Mouse (Mus musculus): ENCODE results near the gene Abi3. TPM values are rescaled to one million over a fixed set of nuclear protein-coding genes. Genes with fewer than 3 reads are reported as not detected.
A peak's percentile ranks its signal among the peaks of the same experiment; 100 is the strongest.

Abi3 gene
- total and polyA plus RNA-seq, 3 experiments: 24.4 to 74.5 (median 31.4) TPM

DNA sequence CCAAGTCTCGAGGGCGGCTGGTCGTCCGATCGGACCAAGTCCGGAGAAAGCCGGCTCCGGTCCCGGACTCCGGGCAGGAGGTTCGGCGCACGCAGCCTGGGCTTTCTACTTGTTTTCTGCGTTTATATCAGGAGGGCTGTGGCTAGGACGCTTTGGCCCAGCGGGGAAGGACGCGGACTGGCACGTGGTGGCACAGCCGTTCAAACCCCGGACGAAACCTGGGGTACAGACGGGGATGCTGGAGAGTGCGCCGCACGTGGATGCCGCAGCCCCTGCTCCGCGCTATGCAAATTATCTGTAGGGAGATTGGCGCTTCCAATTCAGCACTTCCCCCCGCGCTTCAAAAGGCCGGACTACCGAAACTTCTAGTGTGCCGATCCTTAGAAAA is 17.2 kb upstream of the Abi3 start (continued):
- peak; percentile 86; the same call in 1 of the 2 replicates for TF ChIP-seq UBTF (IDR thresholded peaks at IDR 0.05; ENCODE audit: low read depth, low read length)
- peak; percentile 62 for TF ChIP-seq ETS1 (conservative IDR thresholded peaks at IDR 0.05; ENCODE audit: low read depth, low read length)
- TF ChIP-seq HCFC1 (IDR thresholded peaks at IDR 0.05; ENCODE audit: low read depth, low read length): no peak; the same call in 1 of the 2 replicates
- peak; percentile 99 for TF ChIP-seq MYC (IDR thresholded peaks at IDR 0.05; ENCODE audit: low read depth, low read length)
- TF ChIP-seq JUND (conservative IDR thresholded peaks at IDR 0.05; ENCODE audit: low read depth, low read length): no peak
- TF ChIP-seq NELFE (IDR thresholded peaks at IDR 0.05; ENCODE audit: low read depth, low read length): peak; percentile 83
- TF ChIP-seq BHLHE40 (IDR thresholded peaks at IDR 0.05; ENCODE audit: low read depth, low read length): peak; percentile 100

DNA sequence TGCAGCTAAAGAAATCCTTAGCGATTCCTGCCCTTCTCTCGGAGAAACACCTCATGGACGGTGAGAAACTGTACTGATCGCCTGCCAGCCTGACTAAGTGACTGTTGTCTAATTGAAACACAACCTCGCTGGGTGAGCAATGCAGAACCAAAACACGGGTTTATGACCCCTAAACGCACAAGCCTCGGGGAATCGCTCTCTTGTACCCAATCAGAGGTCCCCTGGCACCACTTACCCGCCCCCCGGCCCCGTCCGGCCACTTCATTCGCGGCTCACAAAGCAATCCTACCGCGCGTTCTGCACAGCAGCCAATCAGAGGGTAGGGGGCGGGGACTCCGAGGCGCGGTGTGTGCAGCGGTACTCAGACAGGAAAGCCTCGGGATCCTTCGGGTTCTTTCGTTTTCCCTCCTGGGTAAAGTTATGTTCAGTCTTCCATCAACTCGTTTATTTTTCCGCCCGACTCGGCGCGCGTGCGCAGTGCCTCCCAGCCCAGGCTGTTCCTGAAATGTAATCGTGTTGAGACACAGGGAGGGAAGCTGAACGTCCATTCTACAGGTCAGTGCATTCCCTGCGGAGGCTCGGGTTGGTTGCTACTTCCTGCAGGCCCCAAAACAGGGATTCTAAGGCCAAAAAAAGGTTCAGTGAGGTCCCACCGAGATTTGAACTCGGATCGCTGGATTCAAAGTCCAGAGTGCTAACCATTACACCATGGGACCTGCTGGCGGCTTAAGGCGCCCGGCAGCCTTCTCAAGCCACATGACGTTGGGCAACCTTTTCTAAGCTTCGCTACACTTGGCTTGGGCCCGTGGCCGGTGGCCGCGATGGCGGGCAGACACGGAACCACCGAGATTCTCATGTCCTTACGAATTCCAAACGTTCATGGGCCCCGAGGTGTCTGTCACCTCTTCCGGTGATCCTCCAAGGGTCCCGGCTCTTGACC is 16.5 kb upstream of the Abi3 start:
- Histone ChIP-seq H3K4me2 (ENCODE audit: insufficient read depth, low read depth, poor library complexity, severe bottlenecking) (peak overlapping the region; percentile 90), H3K27me3 (replicated peaks) (peaks cover 1% of the 10 kb centered on the region), H3K36me3 (replicated peaks in 1 of 2; ENCODE audit: control insufficient read depth in 1 of 2, insufficient read depth in 1 of 2, low read length in 1 of 2) (peaks cover 0 to 11% of the 10 kb centered on the region in 2 experiments), H3K4me3 (replicated peaks in 1 of 3; ENCODE audit: low read depth in 2 of 3, low read length in 2 of 3, poor library complexity in 1 of 3) (peak overlapping the region; percentile 62 to 77 (median 66)), H3K27ac (ENCODE audit: insufficient read depth, low read depth) (peak overlapping the region; percentile 86), H3K9ac (ENCODE audit: insufficient read depth, low read depth) (peak overlapping the region; percentile 57), H3K79me2 (replicated peaks; ENCODE audit: control insufficient read depth, extremely low read depth, insufficient read depth, poor library complexity, severe bottlenecking) (no peaks in the 10 kb centered on the region; the same call in 1 of the 2 replicates), H3K9me3 (replicated peaks; ENCODE audit: low read length) (peaks cover 3% of the 10 kb centered on the region), H3K4me1 (ENCODE audit: control insufficient read depth in 1 of 2, insufficient read depth in 2 of 2) (peaks cover 5 to 26% of the 10 kb centered on the region in 2 experiments)
- in situ Hi-C loops (cut with MboI; ENCODE audit: low pct_ligation_motif_present, low pct_unique_long_range_greater_than_20kb, low sequenced_read_pairs) (no loop called here), dilution Hi-C loops (cut with MboI; ENCODE audit: extremely low pct_ligation_motif_present, extremely low pct_unique_long_range_greater_than_20kb, low sequenced_read_pairs) (no loop called here)
- DNase-seq (ENCODE audit: extremely low read depth): peak; percentile 100
- peak; percentile 56 for TF ChIP-seq IRF4 (IDR thresholded peaks at IDR 0.05; ENCODE audit: low read depth, low read length)
- peak; percentile 97 for TF ChIP-seq NRF1 (IDR thresholded peaks at IDR 0.05; ENCODE audit: low read depth, low read length)
- TF ChIP-seq CHD2 (IDR thresholded peaks at IDR 0.05; ENCODE audit: low read length): peak; percentile 88
- no peak for TF ChIP-seq GABPA (IDR thresholded peaks at IDR 0.05; ENCODE audit: insufficient replicate concordance, low read depth, low read length)
- 0 out of 2 replicates have a peak, but pooled peaks have one; percentile 6 for TF ChIP-seq JUND (conservative IDR thresholded peaks at IDR 0.05; ENCODE audit: low read depth, low read length)
- TF ChIP-seq ZNF384 (IDR thresholded peaks at IDR 0.05; ENCODE audit: low read depth, low read length): no peak
- peak; percentile 92 for TF ChIP-seq KAT2A (IDR thresholded peaks at IDR 0.05; ENCODE audit: insufficient replicate concordance, low read length)
- no peak for TF ChIP-seq USF2 (conservative IDR thresholded peaks at IDR 0.05; ENCODE audit: low read depth, low read length)
- 0 out of 2 replicates have a peak, but pooled peaks have one; percentile 55 for TF ChIP-seq BHLHE40 (IDR thresholded peaks at IDR 0.05; ENCODE audit: low read depth, low read length)
- 0 out of 2 replicates have a peak, but pooled peaks have one; percentile 71 for TF ChIP-seq ZMIZ1 (IDR thresholded peaks at IDR 0.05; ENCODE audit: low read depth, low read length)
- TF ChIP-seq MAFK (IDR thresholded peaks at IDR 0.05; ENCODE audit: insufficient replicate concordance, low read length): peak; percentile 98
- TF ChIP-seq MAX (IDR thresholded peaks at IDR 0.05; ENCODE audit: low read length): peak; percentile 78
- no peak for TF ChIP-seq RAD21 (IDR thresholded peaks at IDR 0.05; ENCODE audit: low read depth, low read length)
- TF ChIP-seq MAZ (IDR thresholded peaks at IDR 0.05; ENCODE audit: low read depth, low read length): peak; percentile 79
- TF ChIP-seq ELF1 (IDR thresholded peaks at IDR 0.05; ENCODE audit: low read depth, low read length): peak; percentile 98
- TF ChIP-seq MEF2A (IDR thresholded peaks at IDR 0.05; ENCODE audit: borderline replicate concordance, low read depth, low read length): peak; percentile 90
- TF ChIP-seq CHD1 (IDR thresholded peaks at IDR 0.05; ENCODE audit: low read depth, low read length): no peak; the same call in 1 of the 2 replicates
- 0 out of 2 replicates have a peak, but pooled peaks have one; percentile 56 for TF ChIP-seq E2F4 (IDR thresholded peaks at IDR 0.05; ENCODE audit: insufficient replicate concordance, low read depth, low read length)
- TF ChIP-seq POLR2A (IDR thresholded peaks at IDR 0.05; ENCODE audit: low read depth, low read length): peak; percentile 75
- TF ChIP-seq SIN3A (IDR thresholded peaks at IDR 0.05; ENCODE audit: low read length): peak; percentile 84
- peak; percentile 99 for TF ChIP-seq TBP (conservative IDR thresholded peaks at IDR 0.05; ENCODE audit: low read depth, low read length)
- TF ChIP-seq POLR2AphosphoS2 (IDR thresholded peaks at IDR 0.05; ENCODE audit: low read depth, low read length): peak; percentile 85; the same call in 1 of the 2 replicates
- TF ChIP-seq HCFC1 (IDR thresholded peaks at IDR 0.05; ENCODE audit: low read depth, low read length): peak; percentile 60
- TF ChIP-seq NELFE (IDR thresholded peaks at IDR 0.05; ENCODE audit: low read depth, low read length): peak; percentile 54
- TF ChIP-seq SMC3 (IDR thresholded peaks at IDR 0.05; ENCODE audit: low read depth, low read length): peak; percentile 11; the same call in 1 of the 2 replicates

All from CH12.LX (cell line).